Mouse (Mus musculus): Measurements from ENCODE around the gene St3gal3. TPM values are rescaled to one million over a fixed set of nuclear protein-coding genes. Genes with fewer than 3 reads are reported as not detected.

St3gal3 gene
- total RNA-seq, 2 experiments from 2014 or later: 27.1 to 29.2 TPM

DNA sequence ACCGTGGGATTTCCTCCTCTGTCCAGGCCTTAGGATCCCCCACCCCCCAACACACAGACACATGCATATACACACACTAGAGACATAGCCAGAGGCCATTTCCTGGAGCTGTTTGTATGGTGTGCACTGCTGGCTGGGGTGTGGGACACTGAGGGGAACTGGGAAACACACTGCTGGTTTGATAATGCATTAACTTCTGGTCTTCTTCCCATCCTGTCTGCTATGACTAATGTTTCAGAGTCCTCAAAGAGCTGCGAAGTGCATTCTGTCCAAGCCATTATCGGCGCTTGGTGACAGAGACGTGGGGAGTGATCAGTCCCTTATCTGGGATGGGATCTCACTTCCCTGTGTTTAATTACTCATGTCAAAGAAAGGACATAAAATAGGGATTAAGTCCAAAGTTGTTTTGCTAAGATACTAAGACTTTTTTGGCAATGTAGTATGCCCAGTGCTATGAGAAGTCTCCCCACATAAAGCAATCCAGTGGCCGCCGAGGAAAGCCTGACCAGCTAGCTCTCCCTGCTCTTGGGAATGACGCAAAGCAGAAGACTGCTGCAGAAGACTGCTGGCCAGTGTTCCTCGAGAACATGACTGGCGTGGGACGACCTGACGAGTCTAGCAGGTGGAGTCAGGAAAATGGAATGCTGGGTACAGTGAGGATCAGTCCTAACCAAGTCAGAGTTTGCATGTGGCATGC lies 85.0 kb downstream of the St3gal3 start:
- no peak for DNase-seq

DNA sequence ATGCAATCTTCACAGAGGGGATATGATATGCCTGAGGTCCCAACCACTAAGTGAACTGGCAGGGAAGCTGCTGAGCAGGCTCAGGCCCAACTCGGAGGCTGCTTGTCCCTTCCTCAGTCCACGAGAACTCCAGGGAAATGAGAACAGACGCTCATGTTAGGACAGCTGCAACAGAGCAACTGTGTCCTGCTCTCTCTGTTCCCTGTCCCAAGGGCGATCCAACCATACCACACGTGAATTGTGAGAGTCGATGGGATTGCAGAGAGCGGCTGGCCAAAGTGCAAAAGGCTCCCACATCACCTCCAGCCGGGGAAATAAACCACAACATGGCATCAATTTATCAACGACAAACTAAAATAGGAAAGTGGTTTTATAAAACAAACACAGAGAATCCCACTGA lies 90.2 kb downstream of the St3gal3 start:
- DNase-seq: no peak

DNA sequence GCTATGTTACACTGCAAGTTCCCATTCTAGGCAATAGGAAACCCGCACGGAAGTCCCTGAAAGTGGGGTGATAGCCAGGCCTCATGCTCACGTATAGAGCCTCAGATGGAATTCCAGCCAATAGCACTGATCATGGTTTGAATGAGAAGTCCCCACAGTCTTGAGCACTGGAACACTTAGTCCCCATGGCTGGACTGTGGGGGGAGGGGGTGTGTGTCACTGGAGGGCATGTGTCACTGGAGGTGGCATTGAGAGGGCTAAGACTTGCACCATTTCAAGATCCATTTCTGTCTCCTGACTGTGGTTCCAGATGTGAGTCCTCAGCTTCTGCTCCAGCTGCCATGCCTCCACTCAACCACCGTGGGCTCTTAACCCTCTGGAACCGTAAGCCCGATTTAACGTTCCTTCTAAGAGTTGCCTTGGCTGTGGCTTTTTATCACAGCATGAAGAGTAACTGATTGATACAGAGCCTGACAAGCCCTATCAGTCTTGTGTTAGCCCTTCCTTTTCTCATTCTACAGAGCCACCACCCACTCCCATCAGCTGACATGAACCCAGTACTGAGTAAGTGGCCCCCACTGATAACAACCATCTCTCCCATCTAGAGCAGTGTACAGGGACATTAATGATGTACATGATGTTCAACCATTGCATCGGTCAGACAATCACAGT lies 91.2 kb downstream of the St3gal3 start:
- no peak for DNase-seq

DNA sequence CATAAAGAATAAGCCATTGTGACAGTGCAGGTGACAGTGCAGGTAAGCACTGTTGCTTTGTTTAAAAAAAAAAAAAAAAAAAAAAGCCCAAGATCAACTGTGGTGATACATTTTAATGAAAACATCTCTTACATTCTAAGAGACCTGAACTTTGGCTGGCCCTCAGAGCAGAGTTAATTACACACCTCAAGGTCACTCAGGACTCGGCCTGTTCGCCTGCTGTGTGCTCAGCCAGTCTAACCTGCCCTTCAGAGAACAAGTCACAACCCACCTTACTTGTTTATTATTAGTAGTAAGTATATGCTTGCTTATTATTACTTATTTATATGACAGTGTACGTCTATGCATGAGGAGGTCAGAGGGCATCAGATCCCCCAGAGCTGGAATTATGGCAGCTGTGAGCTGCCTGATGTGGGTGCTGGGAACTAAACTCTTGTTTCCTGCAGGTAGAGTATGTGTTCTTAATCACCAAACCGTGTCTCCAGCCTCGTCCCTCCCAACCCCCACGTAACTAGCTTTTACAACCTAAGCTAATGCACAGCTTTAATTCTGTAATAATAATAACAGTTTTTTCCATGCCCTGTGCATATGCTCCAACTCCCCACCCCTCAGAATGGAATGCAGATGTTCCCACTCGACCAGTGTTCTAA lies 91.9 kb downstream of the St3gal3 start:
- DNase-seq: no peak

DNA sequence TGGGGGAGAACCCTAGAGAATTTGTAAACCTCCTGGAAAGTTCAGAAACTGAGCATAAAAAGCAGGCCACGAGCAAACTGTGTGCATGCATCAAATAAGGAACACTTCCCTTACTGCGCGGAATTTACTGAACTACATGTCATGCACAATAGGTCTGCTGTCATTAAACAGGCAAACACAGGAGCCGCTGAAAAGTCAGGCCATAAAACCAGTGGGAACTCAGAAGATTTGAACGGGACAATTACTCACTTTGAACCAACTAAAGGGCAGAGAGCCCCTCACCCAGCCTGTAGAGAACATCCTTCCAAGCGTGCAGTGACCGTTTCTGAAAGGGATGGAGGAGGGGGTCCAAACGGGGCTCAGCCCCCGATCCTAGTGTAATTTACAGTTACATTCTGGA lies 93.6 kb downstream of the St3gal3 start:
- no peak for DNase-seq

DNA sequence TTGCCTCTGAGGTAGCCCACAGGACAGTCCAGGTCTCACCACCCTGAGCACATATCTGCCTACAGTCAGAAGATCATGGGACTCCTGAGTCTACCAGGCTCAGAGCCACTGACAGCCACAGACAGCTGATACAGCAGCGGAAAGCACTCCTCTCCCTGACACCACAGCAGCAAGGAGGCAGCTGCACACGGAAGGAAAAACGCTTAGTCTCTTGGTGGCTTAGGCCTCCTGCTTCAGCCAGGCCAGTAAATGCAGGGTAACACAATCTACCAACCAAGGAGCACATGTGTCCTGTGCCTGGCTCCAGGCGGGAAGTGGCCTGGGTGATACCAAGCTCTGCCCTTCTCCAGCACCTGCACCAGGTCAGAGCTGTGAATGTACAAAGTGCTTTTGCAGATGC lies 94.1 kb downstream of the St3gal3 start:
- DNase-seq: no peak

DNA sequence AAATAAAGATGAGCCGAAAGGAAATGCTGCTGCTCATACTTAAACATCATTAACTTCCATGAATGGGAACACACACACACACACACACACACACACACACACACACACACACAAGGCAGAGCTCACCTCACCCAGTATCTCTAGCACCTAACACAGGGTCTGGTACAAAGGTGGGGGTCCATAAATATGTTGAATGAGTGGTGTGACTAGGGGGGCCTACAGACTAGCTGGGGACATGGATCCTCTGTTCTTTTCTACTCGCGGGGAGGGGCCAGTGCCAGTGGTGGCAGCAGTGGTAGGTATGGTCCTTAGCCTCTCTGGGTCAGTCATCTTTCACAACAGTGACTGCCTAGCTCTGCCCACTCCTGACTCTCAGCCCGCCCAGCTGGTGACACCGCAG lies 94.8 kb downstream of the St3gal3 start:
- DNase-seq: no peak

DNA sequence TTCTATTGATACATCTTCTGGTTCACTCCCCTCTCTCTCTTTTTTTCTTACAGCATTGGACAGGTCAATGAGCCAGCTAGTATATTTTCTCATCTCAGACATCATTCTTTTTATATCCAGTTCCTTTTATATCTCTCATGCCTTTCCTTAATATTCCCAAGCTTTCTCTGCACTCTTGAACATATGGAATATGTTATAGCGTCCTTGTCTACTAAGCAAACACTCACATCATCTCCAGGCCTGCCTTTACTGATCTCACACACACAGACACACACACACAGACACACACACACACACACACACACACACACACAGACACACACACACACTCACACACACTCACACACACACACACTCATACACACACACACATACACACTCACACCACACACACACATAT lies 96.7 kb downstream of the St3gal3 start:
- DNase-seq: no peak

DNA sequence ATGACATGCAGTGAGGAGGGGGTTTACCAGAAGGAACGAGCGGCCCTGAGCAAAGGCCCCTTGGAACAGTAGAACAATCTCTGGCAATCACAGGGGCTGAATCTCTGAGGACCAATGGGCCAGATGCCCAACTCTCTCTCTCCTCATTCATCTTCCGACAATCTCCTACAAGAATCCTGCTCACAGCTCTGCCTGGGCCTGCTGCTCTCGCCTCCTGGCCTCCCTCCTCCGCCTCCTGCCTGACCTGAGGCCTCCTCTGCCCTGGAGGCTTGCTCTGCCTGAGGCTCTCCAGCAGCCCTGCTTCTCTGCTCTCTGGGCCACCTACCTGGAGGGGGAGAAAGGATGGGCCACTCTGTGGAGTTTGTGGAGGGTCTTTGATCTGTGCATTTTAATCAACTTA lies 97.3 kb downstream of the St3gal3 start:
- no peak for DNase-seq

DNA sequence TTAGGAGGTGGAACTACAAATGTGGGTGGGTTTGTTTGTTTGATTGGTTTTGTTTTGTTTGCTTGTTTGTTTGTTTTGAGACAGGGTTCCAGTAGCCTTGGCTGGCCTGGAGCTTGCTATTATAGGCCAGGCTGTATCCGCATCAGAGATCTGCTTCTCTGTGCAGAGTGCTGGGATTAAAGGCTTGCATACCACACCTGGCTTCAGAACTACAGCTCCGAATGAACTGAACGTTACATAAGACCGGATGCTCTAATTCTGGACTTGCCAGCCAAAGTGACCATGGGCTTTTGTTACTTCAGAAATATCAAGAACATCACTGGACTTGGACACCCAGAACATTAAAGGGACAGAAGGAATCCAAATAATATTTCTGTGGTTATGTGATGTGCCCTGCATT lies 98.2 kb downstream of the St3gal3 start:
- DNase-seq: no peak

DNA sequence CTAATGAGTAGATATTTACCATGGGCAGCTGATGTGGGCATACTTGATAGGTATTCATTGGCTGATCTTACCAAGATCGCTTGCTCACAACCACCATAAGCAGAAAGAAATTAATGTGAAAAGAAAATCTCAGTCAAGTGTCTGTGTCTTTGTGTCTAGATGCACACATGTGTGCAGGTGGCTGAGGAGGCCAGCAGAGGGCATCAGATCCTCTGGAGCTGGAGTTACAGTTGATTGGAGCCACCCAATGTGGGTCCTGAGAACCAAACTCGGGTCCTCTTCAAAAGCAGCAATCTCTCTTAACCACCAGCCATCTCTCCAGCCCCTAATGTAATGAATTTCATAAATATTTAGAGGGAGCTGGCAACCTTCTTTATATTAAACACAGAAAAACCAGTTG lies 99.6 kb downstream of the St3gal3 start:
- no peak for DNase-seq

DNA sequence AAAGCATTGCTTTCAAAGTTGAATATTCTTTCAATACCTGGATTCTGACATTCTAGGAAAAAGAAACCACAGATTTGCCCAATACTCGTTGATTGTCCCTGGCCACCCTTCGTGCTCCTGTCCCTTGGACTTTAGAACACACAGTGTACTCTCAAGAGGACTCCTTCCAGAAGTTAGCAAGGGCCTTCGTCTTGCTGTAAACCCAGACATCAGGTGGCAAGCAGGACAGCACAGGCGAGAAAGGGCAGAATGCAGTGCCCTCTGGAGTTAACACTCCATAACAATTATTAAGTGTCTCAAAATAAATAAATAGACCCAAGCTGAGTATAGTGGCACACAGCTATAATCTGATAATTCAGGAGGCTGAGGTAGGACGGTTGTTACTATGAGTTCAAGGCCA lies 101.7 kb downstream of the St3gal3 start:
- DNase-seq: no peak

DNA sequence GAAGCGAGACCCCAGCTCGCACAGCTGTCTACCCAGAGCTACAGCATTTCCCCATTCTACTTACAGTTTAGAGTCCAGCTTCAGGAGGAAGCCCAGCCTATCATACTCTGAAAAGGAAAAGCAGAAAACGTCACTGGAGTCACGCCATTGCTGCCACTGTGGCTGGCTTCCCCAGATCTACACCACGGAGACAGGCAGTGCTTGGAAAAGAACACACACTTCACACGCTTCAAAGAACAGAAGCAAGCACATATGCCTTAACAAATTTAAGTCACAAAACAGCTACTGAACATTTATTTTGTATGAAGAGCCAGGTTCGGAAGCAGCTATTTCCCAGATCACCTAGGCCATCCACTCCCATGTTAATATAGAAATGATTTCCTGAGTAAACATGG lies 102.9 kb downstream of the St3gal3 start:
- no peak for DNase-seq

DNA sequence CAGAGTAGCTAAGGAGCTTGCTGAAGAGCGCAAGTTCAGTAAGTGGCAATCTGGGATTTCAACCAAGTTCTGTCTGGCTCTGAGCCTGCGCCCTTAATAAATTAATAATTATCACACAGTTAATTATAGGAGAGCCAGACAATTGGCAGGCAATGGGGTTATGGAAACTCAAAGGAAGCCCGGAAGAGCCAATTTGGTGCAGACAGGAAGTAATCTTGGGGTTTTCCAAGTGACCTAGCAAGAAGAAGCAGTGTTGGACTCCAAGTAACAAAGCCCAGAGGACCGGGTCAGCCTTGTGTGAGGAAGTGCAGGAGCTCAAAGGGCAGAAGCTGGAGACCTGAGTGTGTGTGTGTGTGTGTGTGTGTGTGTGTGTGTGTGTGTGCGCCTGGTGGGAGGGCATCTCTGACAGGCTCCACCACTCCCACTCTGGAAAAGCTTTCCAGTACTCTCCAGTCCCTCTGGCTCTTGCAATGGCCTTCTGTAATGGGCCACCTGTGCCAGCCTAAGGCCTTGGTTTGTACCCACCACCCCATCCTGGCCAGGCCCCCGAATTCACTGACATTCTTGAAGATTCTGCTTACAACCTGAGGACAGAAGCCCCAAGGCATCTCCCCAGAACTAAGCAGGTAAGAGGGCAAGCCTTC lies 103.5 kb downstream of the St3gal3 start:
- DNase-seq: peak; percentile 68

DNA sequence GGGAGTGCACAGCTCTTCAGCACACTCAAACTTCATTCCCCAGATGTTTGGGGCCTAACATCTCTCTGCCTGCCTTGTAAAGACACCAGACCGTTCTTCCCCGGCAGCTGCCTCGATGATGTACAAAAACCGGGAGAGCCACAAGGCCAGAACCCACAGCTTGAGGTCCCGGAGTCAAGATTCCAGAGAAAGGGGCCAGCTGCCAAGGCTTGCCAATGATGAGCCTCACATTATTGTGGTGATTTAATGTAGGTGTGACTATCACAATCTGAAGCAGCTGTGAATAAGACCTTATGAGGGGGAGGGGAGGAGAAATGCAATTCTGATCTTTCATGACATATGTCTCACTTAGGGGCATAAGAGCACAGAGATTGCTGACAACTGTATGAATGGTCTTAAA lies 104.4 kb downstream of the St3gal3 start:
- no peak for DNase-seq

DNA sequence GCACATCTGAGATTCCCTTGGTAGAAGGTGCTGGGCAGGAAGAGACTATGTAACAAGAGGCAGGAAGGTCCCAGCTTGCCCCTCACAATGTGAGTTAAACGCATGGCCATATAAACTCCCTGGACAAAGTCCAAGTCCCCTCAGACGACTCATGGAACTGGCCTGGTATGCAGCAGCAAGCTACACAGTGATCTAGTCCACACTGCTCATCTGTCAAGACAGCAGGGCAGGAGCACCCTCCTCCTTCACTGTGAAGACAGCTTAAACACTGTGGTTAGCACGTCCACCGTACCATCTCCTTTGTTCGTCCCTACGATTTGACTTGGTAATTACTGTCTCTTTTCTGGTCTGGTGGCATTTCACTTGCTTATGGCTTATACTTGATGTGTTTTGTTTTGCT lies 104.8 kb downstream of the St3gal3 start:
- DNase-seq: no peak

DNA sequence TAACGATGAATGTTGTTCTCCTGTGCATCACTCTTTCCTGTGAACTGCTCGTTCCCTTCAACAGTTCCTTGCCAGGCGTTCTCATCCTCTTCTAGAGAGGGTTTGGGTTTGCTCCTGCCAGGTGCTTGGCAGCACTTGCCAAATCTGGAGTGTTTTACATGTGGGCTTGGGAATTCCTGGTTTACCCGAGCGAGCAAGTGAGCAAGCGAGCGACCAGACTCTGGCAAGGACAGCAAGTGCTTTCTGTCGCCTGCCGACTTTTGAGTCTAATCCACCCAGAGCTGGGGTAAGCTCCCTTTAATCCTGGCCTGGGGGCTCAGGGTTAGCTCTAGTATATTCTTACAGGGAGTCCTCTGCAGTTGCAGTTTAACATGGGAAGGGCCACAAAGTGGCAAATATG lies 105.7 kb downstream of the St3gal3 start:
- peak; percentile 46 for DNase-seq

DNA sequence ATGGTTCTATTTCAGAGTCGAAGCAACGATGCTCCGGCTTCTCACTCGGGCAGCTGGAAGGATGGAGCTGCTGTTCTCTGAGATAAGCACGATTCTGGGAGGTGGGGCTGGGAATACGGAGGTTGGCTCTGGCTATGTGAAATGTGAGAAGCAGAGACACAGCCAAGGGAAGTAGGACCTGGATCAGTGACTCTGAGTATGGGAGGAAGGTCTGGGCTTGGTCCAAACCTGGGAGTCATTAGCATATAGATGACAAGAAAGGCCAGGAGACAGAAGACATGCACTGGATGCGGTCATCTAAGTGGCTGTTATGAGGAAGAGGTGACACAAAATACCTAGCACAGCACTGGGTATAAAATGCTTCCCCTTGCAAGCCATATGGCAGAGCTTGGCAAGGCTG lies 108.8 kb downstream of the St3gal3 start:
- DNase-seq: peak; percentile 50

DNA sequence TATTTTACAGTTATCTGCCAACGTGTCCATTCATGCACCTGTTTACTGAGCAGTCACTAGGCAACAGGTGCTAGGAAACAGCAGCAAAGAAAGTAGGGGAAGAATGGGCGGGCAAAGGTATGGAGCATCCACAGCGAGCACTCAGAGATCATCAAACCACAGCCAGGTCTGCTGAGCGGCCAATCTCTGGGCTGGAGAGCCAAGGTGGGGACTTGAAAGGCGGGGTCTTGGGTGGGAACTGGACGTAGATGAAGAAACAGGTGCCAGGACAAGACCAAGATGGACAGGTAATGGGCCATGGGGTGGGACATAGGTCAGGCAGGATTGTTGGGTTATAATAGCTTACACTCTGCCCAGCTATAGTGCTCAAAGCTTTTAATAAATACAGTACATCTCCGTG lies 109.3 kb downstream of the St3gal3 start:
- no peak for DNase-seq

DNA sequence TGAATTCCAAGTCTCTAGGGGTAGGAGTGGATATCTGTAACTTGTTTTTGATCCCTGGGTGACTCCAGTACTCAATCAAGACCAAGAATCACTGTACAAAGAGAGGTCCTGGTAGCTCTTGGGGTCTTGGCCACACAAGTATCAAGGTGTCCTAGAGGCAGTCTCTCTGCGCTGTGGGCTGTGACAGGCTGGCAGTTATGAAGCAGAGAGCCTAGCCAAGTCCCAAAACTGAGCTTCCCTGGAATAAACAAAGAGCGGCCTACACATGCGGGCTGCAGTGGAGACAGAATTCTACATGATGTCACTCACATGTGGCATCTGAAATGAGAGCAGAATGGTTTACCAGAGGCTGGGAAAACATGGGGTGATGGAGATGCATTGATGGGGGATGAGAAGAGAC lies 111.9 kb downstream of the St3gal3 start:
- DNase-seq: no peak

DNA sequence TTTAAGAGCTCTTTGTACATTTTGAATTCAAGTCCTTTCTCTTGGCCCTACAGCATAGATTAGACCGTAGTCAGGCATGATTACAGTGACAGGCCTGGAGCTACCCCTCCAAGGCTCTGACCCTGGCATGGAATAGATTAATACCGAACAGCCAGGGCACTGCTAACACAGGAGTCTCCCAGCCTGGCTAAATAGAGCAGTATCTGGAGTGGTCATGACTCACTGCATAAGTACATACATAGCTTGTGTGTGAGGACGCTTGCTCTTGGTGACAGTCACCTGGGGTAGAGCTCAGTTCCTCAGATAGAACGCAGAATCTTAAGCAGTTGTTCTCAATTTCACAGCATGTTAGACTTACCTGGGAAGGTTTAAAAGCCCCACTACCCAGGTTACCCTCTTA lies 112.3 kb downstream of the St3gal3 start:
- DNase-seq: no peak

DNA sequence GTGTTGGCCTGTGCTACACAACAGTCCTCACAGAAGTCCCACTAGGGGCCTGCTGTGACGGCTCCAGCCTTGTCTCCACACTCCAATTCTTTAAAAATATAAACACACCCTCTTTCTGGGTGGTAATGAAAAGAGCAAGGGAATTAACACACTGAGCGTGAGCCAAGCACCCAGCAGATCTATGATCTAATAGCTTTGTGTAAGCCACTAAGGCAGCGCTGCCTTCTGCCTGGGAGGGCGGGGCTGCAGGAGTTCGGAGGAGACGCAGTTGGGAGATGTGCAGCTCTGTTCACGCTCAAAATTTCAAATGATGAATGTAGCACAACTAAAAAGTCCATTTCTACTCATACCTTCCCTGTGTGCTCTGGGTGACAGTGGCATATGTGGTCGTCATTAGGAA lies 115.1 kb downstream of the St3gal3 start:
- DNase-seq: peak; percentile 4

DNA sequence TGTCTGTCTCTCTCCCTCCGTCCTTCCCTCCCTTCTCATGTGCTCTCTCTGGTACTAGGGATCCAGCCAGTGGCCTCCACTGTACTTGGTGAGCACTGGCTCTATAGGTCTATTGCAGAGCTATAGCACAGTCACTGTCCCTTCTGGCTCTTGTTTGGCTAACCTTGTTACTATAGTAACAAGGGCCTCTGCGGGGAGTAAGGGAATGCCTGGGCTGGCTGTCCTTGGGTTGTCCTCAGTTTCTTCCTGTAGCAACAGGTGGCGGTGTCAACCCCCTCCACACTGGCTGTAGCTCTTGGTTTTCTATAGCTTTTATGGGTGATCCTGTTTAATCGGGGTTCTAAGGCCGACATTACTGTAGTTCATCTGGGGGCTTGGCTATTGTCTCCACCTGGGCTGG lies 115.5 kb downstream of the St3gal3 start:
- DNase-seq: peak; percentile 5
